Mouse (Mus musculus): ENCODE results near the gene Olfr895. TPM values are rescaled to one million over a fixed set of nuclear protein-coding genes. Genes with fewer than 3 reads are reported as not detected.

The Olfr895 gene
- not detected in 2 replicates for total RNA-seq (2012; rRNA removed)
- not detected for polyA plus RNA-seq (2012; ENCODE audit: insufficient read depth in 1 of 2, insufficient read length in 2 of 2, low read depth in 1 of 2, low replicate concordance in 2 of 2, missing spikeins in 1 of 2)

GRCm38 (mm10) chr9:38267551-38267950 lies at the start of gene Olfr895:
TSS of gene Olfr895 (plus strand) at chr9:38267851.
- DNase-seq (ENCODE audit: low read depth, low spot score) = no peak
- Histone ChIP-seq H3K9ac (ENCODE audit: control insufficient read depth, low read depth, low read length, poor library complexity, severe bottlenecking) (no peak within 1 kb of the TSS), H3K27ac (ENCODE audit: control insufficient read depth, low read depth, low read length) (no peak within 1 kb of the TSS), H3K36me3 (ENCODE audit: control insufficient read depth in 1 of 2, insufficient read depth in 2 of 2, low read length in 2 of 2) (no peaks in the 10 kb centered on the region), H3K9me3 (replicated peaks; ENCODE audit: insufficient read depth, low read length) (no peaks in the 10 kb centered on the region), H3K27me3 (ENCODE audit: control insufficient read depth in 1 of 2, insufficient read depth in 2 of 2, low read length in 2 of 2) (no peaks in the 10 kb centered on the region), H3K79me2 (ENCODE audit: control insufficient read depth, insufficient read depth, low read length, poor library complexity) (no peaks in the 10 kb centered on the region), H3K4me3 (ENCODE audit: control insufficient read depth in 1 of 2, insufficient read depth in 1 of 2, low read depth in 2 of 2, low read length in 2 of 2) (no peak within 1 kb of the TSS), H3K4me1 (ENCODE audit: control insufficient read depth in 1 of 2, insufficient read depth in 2 of 2, low read length in 2 of 2) (no peaks in the 10 kb centered on the region)
- no peak for TF ChIP-seq JUND (IDR thresholded peaks at IDR 0.05; ENCODE audit: low read depth, low read length)
- no peak for TF ChIP-seq POLR2AphosphoS2 (IDR thresholded peaks at IDR 0.05; ENCODE audit: low read length)
- TF ChIP-seq TCF12 (IDR thresholded peaks at IDR 0.05; ENCODE audit: low read depth, low read length) = no peak
- no peak for TF ChIP-seq KAT2A (conservative IDR thresholded peaks at IDR 0.05; ENCODE audit: low read depth, low read length)
- TF ChIP-seq POLR2AphosphoS5 (IDR thresholded peaks at IDR 0.05; ENCODE audit: borderline replicate concordance, low read depth, low read length) = no peak
- no peak for TF ChIP-seq NELFE (IDR thresholded peaks at IDR 0.05; ENCODE audit: low read depth, low read length)
- no peak for TF ChIP-seq MAX (IDR thresholded peaks at IDR 0.05; ENCODE audit: low read length)
- TF ChIP-seq HCFC1 (IDR thresholded peaks at IDR 0.05; ENCODE audit: low read depth, low read length) = no peak

GRCm38 (mm10) chr9:38252474-38252873 lies 15.2 kb upstream of the Olfr895 start, which contains the start of gene Olfr143:
TSS of gene Olfr143 (plus strand) at chr9:38252774.
- Histone ChIP-seq H3K27ac (ENCODE audit: control insufficient read depth, low read depth, low read length) (no peak within 1 kb of the TSS), H3K4me1 (ENCODE audit: control insufficient read depth in 1 of 2, insufficient read depth in 2 of 2, low read length in 2 of 2) (no peaks in the 10 kb centered on the region), H3K4me3 (ENCODE audit: control insufficient read depth in 1 of 2, insufficient read depth in 1 of 2, low read depth in 2 of 2, low read length in 2 of 2) (no peak within 1 kb of the TSS), H3K9me3 (replicated peaks; ENCODE audit: insufficient read depth, low read length) (no peaks in the 10 kb centered on the region), H3K36me3 (ENCODE audit: control insufficient read depth in 1 of 2, insufficient read depth in 2 of 2, low read length in 2 of 2) (no peaks in the 10 kb centered on the region), H3K9ac (ENCODE audit: control insufficient read depth, low read depth, low read length, poor library complexity, severe bottlenecking) (no peak within 1 kb of the TSS), H3K79me2 (ENCODE audit: control insufficient read depth, insufficient read depth, low read length, poor library complexity) (no peaks in the 10 kb centered on the region), H3K27me3 (ENCODE audit: control insufficient read depth in 1 of 2, insufficient read depth in 2 of 2, low read length in 2 of 2) (no peaks in the 10 kb centered on the region)
- no peak for TF ChIP-seq BHLHE40 (IDR thresholded peaks at IDR 0.05; ENCODE audit: borderline replicate concordance, low read depth, low read length)
- TF ChIP-seq ZC3H11A (IDR thresholded peaks at IDR 0.05; ENCODE audit: low read depth, low read length) = no peak
- TF ChIP-seq MAZ (IDR thresholded peaks at IDR 0.05; ENCODE audit: low read depth, low read length) = no peak
- TF ChIP-seq ELF1 (IDR thresholded peaks at IDR 0.05; ENCODE audit: low read depth, low read length) = no peak
- no peak for TF ChIP-seq HCFC1 (IDR thresholded peaks at IDR 0.05; ENCODE audit: low read depth, low read length)
- TF ChIP-seq TBP (IDR thresholded peaks at IDR 0.05; ENCODE audit: low read depth, low read length) = no peak
- no peak for TF ChIP-seq ZMIZ1 (IDR thresholded peaks at IDR 0.05; ENCODE audit: low read depth, low read length)
- TF ChIP-seq RAD21 (IDR thresholded peaks at IDR 0.05; ENCODE audit: low read depth, low read length) = no peak
- no peak for DNase-seq (ENCODE audit: low read depth, low spot score)

- Histone ChIP-seq H3K79me2 (ENCODE audit: control insufficient read depth, insufficient read depth, low read length, poor library complexity) (no peaks in the 10 kb centered on the region), H3K36me3 (ENCODE audit: control insufficient read depth in 1 of 2, insufficient read depth in 2 of 2, low read length in 2 of 2) (no peaks in the 10 kb centered on the region), H3K27ac (ENCODE audit: control insufficient read depth, low read depth, low read length) (no peak within 1 kb of the TSS), H3K9me3 (replicated peaks; ENCODE audit: insufficient read depth, low read length) (no peaks in the 10 kb centered on the region), H3K4me1 (ENCODE audit: control insufficient read depth in 1 of 2, insufficient read depth in 2 of 2, low read length in 2 of 2) (no peaks in the 10 kb centered on the region), H3K9ac (ENCODE audit: control insufficient read depth, low read depth, low read length, poor library complexity, severe bottlenecking) (no peak within 1 kb of the TSS), H3K4me3 (ENCODE audit: control insufficient read depth in 1 of 2, insufficient read depth in 1 of 2, low read depth in 2 of 2, low read length in 2 of 2) (no peak within 1 kb of the TSS), H3K27me3 (ENCODE audit: control insufficient read depth in 1 of 2, insufficient read depth in 2 of 2, low read length in 2 of 2) (no peaks in the 10 kb centered on the region)
- no peak for DNase-seq (ENCODE audit: low read depth, low spot score)
- no peak for TF ChIP-seq BHLHE40 (IDR thresholded peaks at IDR 0.05; ENCODE audit: borderline replicate concordance, low read depth, low read length)
- TF ChIP-seq ELF1 (IDR thresholded peaks at IDR 0.05; ENCODE audit: low read depth, low read length) = no peak
- no peak for TF ChIP-seq KAT2A (conservative IDR thresholded peaks at IDR 0.05; ENCODE audit: low read depth, low read length)
- TF ChIP-seq MAZ (IDR thresholded peaks at IDR 0.05; ENCODE audit: low read depth, low read length) = no peak
Measured at GRCm38 (mm10) chr9:38290807-38291206, 23.2 kb downstream of the Olfr895 start, which contains the start of gene Olfr896-ps1. TSS of gene Olfr896-ps1 (plus strand) at chr9:38291107.

Other genes with a start within 250 kb of the Olfr895 start
- gene Olfr883, start 242.0 kb upstream of the Olfr895 start, total RNA-seq (2012; rRNA removed) = not detected in 2 replicates
- gene Olfr883, start 242.0 kb upstream of the Olfr895 start, polyA plus RNA-seq (2012; ENCODE audit: insufficient read depth in 1 of 2, insufficient read length in 2 of 2, low read depth in 1 of 2, low replicate concordance in 2 of 2, missing spikeins in 1 of 2) = not detected
- gene Olfr884, start 221.3 kb upstream of the Olfr895 start, total RNA-seq (2012; rRNA removed) = not detected in 2 replicates
- gene Olfr884, start 221.3 kb upstream of the Olfr895 start, polyA plus RNA-seq (2012; ENCODE audit: insufficient read depth in 1 of 2, insufficient read length in 2 of 2, low read depth in 1 of 2, low replicate concordance in 2 of 2, missing spikeins in 1 of 2) = not detected
- not detected in 2 replicates for gene Olfr885, start 206.5 kb upstream of the Olfr895 start, total RNA-seq (2012; rRNA removed)
- gene Olfr885, start 206.5 kb upstream of the Olfr895 start, polyA plus RNA-seq (2012; ENCODE audit: insufficient read depth in 1 of 2, insufficient read length in 2 of 2, low read depth in 1 of 2, low replicate concordance in 2 of 2, missing spikeins in 1 of 2) = not detected
- not detected in 2 replicates for gene Olfr887, start 183.8 kb upstream of the Olfr895 start, total RNA-seq (2012; rRNA removed)
- not detected for gene Olfr887, start 183.8 kb upstream of the Olfr895 start, polyA plus RNA-seq (2012; ENCODE audit: insufficient read depth in 1 of 2, insufficient read length in 2 of 2, low read depth in 1 of 2, low replicate concordance in 2 of 2, missing spikeins in 1 of 2)
- gene Olfr888, start 159.7 kb upstream of the Olfr895 start, total RNA-seq (2012; rRNA removed) = not detected in 2 replicates
- gene Olfr888, start 159.7 kb upstream of the Olfr895 start, polyA plus RNA-seq (2012; ENCODE audit: insufficient read depth in 1 of 2, insufficient read length in 2 of 2, low read depth in 1 of 2, low replicate concordance in 2 of 2, missing spikeins in 1 of 2) = not detected
- gene Olfr889, start 152.7 kb upstream of the Olfr895 start, total RNA-seq (2012; rRNA removed) = 2.8 and 3.7 TPM in 2 replicates
- 10 to 100 TPM in 1 of 2 experiments, not detected in 1; 23.6 TPM for gene Olfr889, start 152.7 kb upstream of the Olfr895 start, polyA plus RNA-seq (2012; ENCODE audit: insufficient read depth in 1 of 2, insufficient read length in 2 of 2, low read depth in 1 of 2, low replicate concordance in 2 of 2, missing spikeins in 1 of 2)
- gene Olfr890, start 125.3 kb upstream of the Olfr895 start, total RNA-seq (2012; rRNA removed) = not detected in 2 replicates
- not detected for gene Olfr890, start 125.3 kb upstream of the Olfr895 start, polyA plus RNA-seq (2012; ENCODE audit: insufficient read depth in 1 of 2, insufficient read length in 2 of 2, low read depth in 1 of 2, low replicate concordance in 2 of 2, missing spikeins in 1 of 2)
- gene Olfr891, start 87.0 kb upstream of the Olfr895 start, total RNA-seq (2012; rRNA removed) = not detected in 2 replicates
- gene Olfr891, start 87.0 kb upstream of the Olfr895 start, polyA plus RNA-seq (2012; ENCODE audit: insufficient read depth in 1 of 2, insufficient read length in 2 of 2, low read depth in 1 of 2, low replicate concordance in 2 of 2, missing spikeins in 1 of 2) = not detected
- gene Olfr893, start 59.5 kb upstream of the Olfr895 start, total RNA-seq (2012; rRNA removed) = not detected in 2 replicates
- gene Olfr893, start 59.5 kb upstream of the Olfr895 start, polyA plus RNA-seq (2012; ENCODE audit: insufficient read depth in 1 of 2, insufficient read length in 2 of 2, low read depth in 1 of 2, low replicate concordance in 2 of 2, missing spikeins in 1 of 2) = not detected
- gene Olfr894, start 49.8 kb upstream of the Olfr895 start, total RNA-seq (2012; rRNA removed) = not detected in 2 replicates
- not detected for gene Olfr894, start 49.8 kb upstream of the Olfr895 start, polyA plus RNA-seq (2012; ENCODE audit: insufficient read depth in 1 of 2, insufficient read length in 2 of 2, low read depth in 1 of 2, low replicate concordance in 2 of 2, missing spikeins in 1 of 2)
- not detected in 2 replicates for gene Olfr143, start 15.1 kb upstream of the Olfr895 start, total RNA-seq (2012; rRNA removed)
- gene Olfr143, start 15.1 kb upstream of the Olfr895 start, polyA plus RNA-seq (2012; ENCODE audit: insufficient read depth in 1 of 2, insufficient read length in 2 of 2, low read depth in 1 of 2, low replicate concordance in 2 of 2, missing spikeins in 1 of 2) = not detected
- not detected in 2 replicates for gene Olfr896-ps1, start 23.3 kb downstream of the Olfr895 start, total RNA-seq (2012; rRNA removed)
- not detected for gene Olfr896-ps1, start 23.3 kb downstream of the Olfr895 start, polyA plus RNA-seq (2012; ENCODE audit: insufficient read depth in 1 of 2, insufficient read length in 2 of 2, low read depth in 1 of 2, low replicate concordance in 2 of 2, missing spikeins in 1 of 2)
- not detected in 2 replicates for gene Olfr25, start 61.2 kb downstream of the Olfr895 start, total RNA-seq (2012; rRNA removed)
- not detected for gene Olfr25, start 61.2 kb downstream of the Olfr895 start, polyA plus RNA-seq (2012; ENCODE audit: insufficient read depth in 1 of 2, insufficient read length in 2 of 2, low read depth in 1 of 2, low replicate concordance in 2 of 2, missing spikeins in 1 of 2)
- gene Olfr898, start 80.6 kb downstream of the Olfr895 start, total RNA-seq (2012; rRNA removed) = not detected in 2 replicates
- gene Olfr898, start 80.6 kb downstream of the Olfr895 start, polyA plus RNA-seq (2012; ENCODE audit: insufficient read depth in 1 of 2, insufficient read length in 2 of 2, low read depth in 1 of 2, low replicate concordance in 2 of 2, missing spikeins in 1 of 2) = not detected
- gene Olfr250, start 99.0 kb downstream of the Olfr895 start, total RNA-seq (2012; rRNA removed) = not detected in 2 replicates
- gene Olfr250, start 99.0 kb downstream of the Olfr895 start, polyA plus RNA-seq (2012; ENCODE audit: insufficient read depth in 1 of 2, insufficient read length in 2 of 2, low read depth in 1 of 2, low replicate concordance in 2 of 2, missing spikeins in 1 of 2) = not detected
- not detected in 2 replicates for gene Olfr251, start 109.2 kb downstream of the Olfr895 start, total RNA-seq (2012; rRNA removed)
- not detected for gene Olfr251, start 109.2 kb downstream of the Olfr895 start, polyA plus RNA-seq (2012; ENCODE audit: insufficient read depth in 1 of 2, insufficient read length in 2 of 2, low read depth in 1 of 2, low replicate concordance in 2 of 2, missing spikeins in 1 of 2)
- gene Olfr147, start 133.8 kb downstream of the Olfr895 start, total RNA-seq (2012; rRNA removed) = not detected in 2 replicates
- gene Olfr147, start 133.8 kb downstream of the Olfr895 start, polyA plus RNA-seq (2012; ENCODE audit: insufficient read depth in 1 of 2, insufficient read length in 2 of 2, low read depth in 1 of 2, low replicate concordance in 2 of 2, missing spikeins in 1 of 2) = not detected
- gene Olfr901, start 161.6 kb downstream of the Olfr895 start, total RNA-seq (2012; rRNA removed) = not detected in 2 replicates
- not detected for gene Olfr901, start 161.6 kb downstream of the Olfr895 start, polyA plus RNA-seq (2012; ENCODE audit: insufficient read depth in 1 of 2, insufficient read length in 2 of 2, low read depth in 1 of 2, low replicate concordance in 2 of 2, missing spikeins in 1 of 2)
- gene Olfr902, start 179.8 kb downstream of the Olfr895 start, total RNA-seq (2012; rRNA removed) = not detected in 2 replicates
- not detected for gene Olfr902, start 179.8 kb downstream of the Olfr895 start, polyA plus RNA-seq (2012; ENCODE audit: insufficient read depth in 1 of 2, insufficient read length in 2 of 2, low read depth in 1 of 2, low replicate concordance in 2 of 2, missing spikeins in 1 of 2)
- not detected in 2 replicates for gene Olfr904, start 195.3 kb downstream of the Olfr895 start, total RNA-seq (2012; rRNA removed)
- not detected for gene Olfr904, start 195.3 kb downstream of the Olfr895 start, polyA plus RNA-seq (2012; ENCODE audit: insufficient read depth in 1 of 2, insufficient read length in 2 of 2, low read depth in 1 of 2, low replicate concordance in 2 of 2, missing spikeins in 1 of 2)
- not detected in 2 replicates for gene Olfr905, start 203.3 kb downstream of the Olfr895 start, total RNA-seq (2012; rRNA removed)
- gene Olfr905, start 203.3 kb downstream of the Olfr895 start, polyA plus RNA-seq (2012; ENCODE audit: insufficient read depth in 1 of 2, insufficient read length in 2 of 2, low read depth in 1 of 2, low replicate concordance in 2 of 2, missing spikeins in 1 of 2) = under 1 TPM in 1 of 2 experiments, not detected in 1; 0.01 TPM
- not detected in 2 replicates for gene Olfr906, start 219.2 kb downstream of the Olfr895 start, total RNA-seq (2012; rRNA removed)
- gene Olfr906, start 219.2 kb downstream of the Olfr895 start, polyA plus RNA-seq (2012; ENCODE audit: insufficient read depth in 1 of 2, insufficient read length in 2 of 2, low read depth in 1 of 2, low replicate concordance in 2 of 2, missing spikeins in 1 of 2) = not detected
- gene Olfr907, start 227.9 kb downstream of the Olfr895 start, total RNA-seq (2012; rRNA removed) = not detected in 2 replicates
- not detected for gene Olfr907, start 227.9 kb downstream of the Olfr895 start, polyA plus RNA-seq (2012; ENCODE audit: insufficient read depth in 1 of 2, insufficient read length in 2 of 2, low read depth in 1 of 2, low replicate concordance in 2 of 2, missing spikeins in 1 of 2)

Data from MEL (cell line).